Mouse (Mus musculus) erythroblast, embryonic 14.5 days (primary cell): ENCODE data around the gene Phldb2.

Source experiments
- GATA1 ChIP-seq: IDR thresholded peaks from 2 replicates; pipeline ENCODE4 v1.6.1; 2012; ENCODE audit warnings: low read length, inconsistent platforms, mixed read lengths
- TAL1 ChIP-seq: IDR thresholded peaks from 3 replicates; pipeline ENCODE4 v1.6.1; 2012; ENCODE audit warnings: low read length, inconsistent platforms, mixed read lengths

GRCm38 (mm10) chr16:45804708-45805107 is 148.7 kb downstream of the Phldb2 start:
- TF ChIP-seq GATA1 (no peak), TAL1 (no peak)
